Mouse (Mus musculus): ENCODE results near the gene Abce1.

The Abce1 gene

GRCm38 (mm10) chr8:79639586-79640451 is 71.7 kb downstream of the Abce1 start, which contains the start of gene Otud4:
Otud4 (plus strand) TSS chr8:79639618.
- peak; percentile 56 for DNase-seq

GRCm38 (mm10) chr8:79638707-79639549 is 72.6 kb downstream of the Abce1 start:
- peak; percentile 98 for DNase-seq

GRCm38 (mm10) chr8:79638001-79638706 is 73.4 kb downstream of the Abce1 start:
- DNase-seq: peak; percentile 76

GRCm38 (mm10) chr8:79637237-79637636 is 74.3 kb downstream of the Abce1 start:
- no peak for DNase-seq

- no peak for DNase-seq
Observed at GRCm38 (mm10) chr8:79636151-79636550, 75.4 kb downstream of the Abce1 start.

- no peak for DNase-seq
Observed at GRCm38 (mm10) chr8:79635491-79635890, 76.0 kb downstream of the Abce1 start.

Data from cerebellum, adult 9-10 months (tissue).